Mouse (Mus musculus) thymus, adult 2 months (tissue): ENCODE measurements at regions not wholly inside any gene's neighbourhood (a gene's known extent, or its start where the extent isn't known, plus 50 kb on each side); places are given as distances from the start of the nearest gene placed in this dataset.

Experiments
- DNase-seq: peaks from one replicate; pipeline ENCODE4 v3.0.0; 2021
- H3K27ac ChIP-seq: fragments of 200-500 bp; 2 replicates; pipeline ENCODE4 v1.5.1; 2012; ENCODE audit warnings: low read length, control low read depth; ENCODE audit not compliant: control insufficient read depth, insufficient read depth
- H3K27me3 ChIP-seq: fragments of 200-500 bp; 2 replicates; pipeline ENCODE4 v1.6.1; 2012; ENCODE audit warnings: mild to moderate bottlenecking, low read length, moderate library complexity, mixed read lengths; ENCODE audit not compliant: control insufficient read depth, insufficient read depth
- H3K36me3 ChIP-seq: fragments of 200-500 bp; 2 replicates; pipeline ENCODE4 v1.6.1; 2012; ENCODE audit warnings: mild to moderate bottlenecking, low read length, moderate library complexity; ENCODE audit not compliant: control insufficient read depth, insufficient read depth
- H3K4me1 ChIP-seq: fragments of 200-500 bp; replicated peaks from 2 replicates; pipeline ENCODE4 v1.6.1; 2012; ENCODE audit warnings: low read length; ENCODE audit not compliant: control insufficient read depth, insufficient read depth
- H3K4me3 ChIP-seq: fragments of 200-500 bp; 2 replicates; pipeline ENCODE4 v1.5.1; 2012; ENCODE audit warnings: mild to moderate bottlenecking, low read length, control low read depth, moderate library complexity; ENCODE audit not compliant: control insufficient read depth, insufficient read depth
- CTCF ChIP-seq: fragments of 200-500 bp; IDR thresholded peaks from 2 replicates; pipeline ENCODE4 v1.5.1; 2012; ENCODE audit warnings: mild to moderate bottlenecking, control low read depth, low read length, moderate library complexity, borderline replicate concordance; ENCODE audit not compliant: control insufficient read depth, poor library complexity, insufficient read depth; ENCODE audit errors: extremely low read depth
- POLR2A ChIP-seq: fragments of 200-500 bp; IDR thresholded peaks from 2 replicates; pipeline ENCODE4 v1.6.1; 2012; ENCODE audit warnings: mild to moderate bottlenecking, low read length, control low read depth, moderate library complexity; ENCODE audit not compliant: control insufficient read depth, poor library complexity, insufficient read depth; ENCODE audit errors: extremely low read depth
- WGBS: fragments of 180-500 bp; shearing (Covaris S2); methylation state at CpG from one replicate; pipeline ENCODE4 v1.1.7; 2018; 5-methylcytosine and 5-hydroxymethylcytosine counted together

GRCm38 (mm10) chr15:67611896-67612295, 1111.2 kb upstream of the Lrrc6 start:
- WGBS = 88% methylated on average over 3 of the region's 3 CpGs
- Histone ChIP-seq H3K4me1 (no peaks in the 10 kb centered on the region), H3K27me3 (no peaks in the 10 kb centered on the region), H3K36me3 (no peaks in the 10 kb centered on the region), H3K27ac (no peak overlapping the region), H3K4me3 (no peak overlapping the region)
- no peak for TF ChIP-seq CTCF
- no peak for TF ChIP-seq POLR2A
- no peak for DNase-seq

DNA sequence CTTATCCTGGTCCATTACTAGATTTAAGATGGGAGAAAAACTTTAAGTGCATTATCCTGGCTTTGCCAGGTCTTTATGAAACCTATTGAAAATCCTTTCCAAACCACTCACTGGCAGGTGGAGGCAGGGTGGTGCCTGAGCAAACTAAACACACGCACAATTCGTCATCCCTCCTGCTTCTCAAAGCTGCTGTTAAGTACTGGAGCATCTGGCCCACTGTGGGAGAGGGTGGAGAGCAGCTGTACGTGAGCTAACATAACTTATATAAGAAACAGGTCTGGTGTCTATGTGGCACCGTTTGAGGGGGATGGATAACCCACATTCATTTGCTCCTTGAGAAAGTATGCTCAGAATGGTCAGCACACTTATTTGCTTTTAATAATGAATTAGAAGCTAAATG, 1097.7 kb upstream of the Lrrc6 start:
- TF ChIP-seq POLR2A (no peak), CTCF (no peak)
- no peak for DNase-seq

GRCm38 (mm10) chr15:67576581-67576980, 1075.9 kb upstream of the Lrrc6 start:
- TF ChIP-seq CTCF (no peak), POLR2A (no peak)
- WGBS = 92% methylated on average over 1 of the region's 1 CpGs
- no peak for DNase-seq
- no peaks in the 10 kb centered on the region for H3K36me3 ChIP-seq
- no peaks in the 10 kb centered on the region for H3K27me3 ChIP-seq
- no peak overlapping the region for H3K4me3 ChIP-seq
- no peak overlapping the region for H3K27ac ChIP-seq
- H3K4me1 ChIP-seq = no peaks in the 10 kb centered on the region

More for the DNA sequence above, 1097.7 kb upstream of the Lrrc6 start:
- H3K4me3 ChIP-seq = no peak overlapping the region
- WGBS = 96% methylated on average over 4 of the region's 4 CpGs
- H3K27ac ChIP-seq = no peak overlapping the region
- no peaks in the 10 kb centered on the region for H3K4me1 ChIP-seq
- H3K27me3 ChIP-seq = no peaks in the 10 kb centered on the region
- H3K36me3 ChIP-seq = no peaks in the 10 kb centered on the region

DNA sequence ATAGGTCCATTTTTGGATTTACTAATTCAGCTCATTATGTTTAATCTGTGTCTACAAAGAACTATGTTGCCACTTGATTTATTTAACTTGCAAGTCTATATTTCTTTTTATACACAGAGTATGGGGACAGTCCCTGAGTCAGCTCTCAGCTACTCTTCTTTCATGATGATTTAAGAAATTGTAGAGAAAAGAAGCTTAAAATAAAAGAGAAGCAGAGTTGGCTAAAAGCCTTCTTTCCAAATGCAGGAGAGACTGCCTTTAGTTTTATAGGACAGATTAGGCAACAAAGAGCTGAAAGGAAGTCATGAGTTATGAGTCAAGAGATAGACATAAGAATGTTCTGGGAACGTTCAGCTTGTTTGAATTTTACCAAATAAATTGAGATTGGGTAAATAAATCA, 1070.9 kb upstream of the Lrrc6 start:
- Histone ChIP-seq H3K27me3 (no peaks in the 10 kb centered on the region), H3K4me1 (no peaks in the 10 kb centered on the region), H3K4me3 (no peak overlapping the region), H3K27ac (no peak overlapping the region), H3K36me3 (no peaks in the 10 kb centered on the region)
- DNase-seq = no peak
- 85% methylated on average over 1 of the region's 1 CpGs for WGBS
- TF ChIP-seq POLR2A = no peak
- no peak for TF ChIP-seq CTCF

DNA sequence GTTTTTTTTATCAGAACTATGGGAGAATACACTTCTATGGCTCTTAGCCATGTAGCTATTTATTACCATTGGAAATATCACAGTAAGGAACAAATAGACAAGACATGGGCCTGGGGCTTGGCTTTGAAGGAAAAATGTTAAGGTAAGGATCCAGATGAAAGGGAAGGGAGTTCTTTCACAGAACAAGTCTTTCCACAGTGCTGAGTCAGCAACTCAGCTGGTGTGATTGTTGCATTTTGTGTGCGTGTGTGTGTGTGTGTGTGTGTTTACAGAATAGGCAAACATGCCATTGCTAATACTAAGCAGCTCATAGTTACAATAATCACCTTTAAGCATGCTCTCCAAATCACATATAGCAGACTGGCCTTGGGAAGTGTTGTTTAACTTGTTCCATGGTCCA, 1056.6 kb upstream of the Lrrc6 start:
- no peak for DNase-seq
- no peaks in the 10 kb centered on the region for H3K4me1 ChIP-seq
- TF ChIP-seq POLR2A (no peak), CTCF (no peak)
- H3K36me3 ChIP-seq = no peaks in the 10 kb centered on the region
- 97% methylated on average over 1 of the region's 1 CpGs for WGBS
- no peak overlapping the region for H3K4me3 ChIP-seq
- H3K27me3 ChIP-seq = no peaks in the 10 kb centered on the region
- H3K27ac ChIP-seq = no peak overlapping the region

DNA sequence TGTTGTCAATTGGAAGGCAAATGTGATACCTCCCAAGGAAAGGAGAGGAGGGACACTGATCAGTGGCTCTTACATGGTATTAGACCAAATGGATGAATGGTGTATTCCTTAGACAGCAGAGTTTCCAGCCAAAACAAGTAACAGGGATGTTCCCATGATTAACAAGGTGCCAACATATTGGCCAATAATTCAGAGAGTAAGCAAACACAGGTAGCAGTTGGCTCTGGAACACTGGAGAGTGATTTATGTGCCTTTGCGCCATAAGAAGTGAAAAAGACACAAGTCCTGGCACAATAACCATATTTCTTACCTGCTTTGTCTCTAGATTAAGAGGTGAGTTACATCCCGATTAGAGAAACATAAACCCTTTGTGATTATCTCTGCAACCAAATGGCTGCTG, 1051.2 kb upstream of the Lrrc6 start:
- DNase-seq = no peak
- Histone ChIP-seq H3K36me3 (no peaks in the 10 kb centered on the region), H3K4me3 (no peak overlapping the region), H3K4me1 (no peaks in the 10 kb centered on the region), H3K27me3 (no peaks in the 10 kb centered on the region), H3K27ac (no peak overlapping the region)
- WGBS = 61% methylated on average over 2 of the region's 2 CpGs
- TF ChIP-seq CTCF (no peak), POLR2A (no peak)

- no peak overlapping the region for H3K4me3 ChIP-seq
- 98% methylated on average over 1 of the region's 1 CpGs for WGBS
- H3K36me3 ChIP-seq = no peaks in the 10 kb centered on the region
- TF ChIP-seq CTCF = no peak
- TF ChIP-seq POLR2A = no peak
- H3K27me3 ChIP-seq = no peaks in the 10 kb centered on the region
- H3K4me1 ChIP-seq = no peaks in the 10 kb centered on the region
- no peak overlapping the region for H3K27ac ChIP-seq
- DNase-seq = no peak
Observed at GRCm38 (mm10) chr15:67546896-67547400, 1046.2 kb upstream of the Lrrc6 start.
